Mouse (Mus musculus) lung, embryonic 15.5 days (tissue): Measurements from ENCODE around the gene Mcf2l. TPM values are rescaled to one million over a fixed set of nuclear protein-coding genes. Genes with fewer than 3 reads are reported as not detected.

Experiments
- ATAC-seq: fragments of 200-750 bp; cut with Nextera tagmentation; 2 replicates; pipeline ENCODE4 v1.8.0; 2017; ENCODE audit warnings: moderate number of reproducible peaks, borderline replicate concordance; ENCODE audit not compliant: low FRiP score, low TSS enrichment; ENCODE audit errors: extremely low read depth
- H3K27ac ChIP-seq: fragments of 300-500 bp; sonication (generic); 2 replicates; pipeline ENCODE4 v1.5.1; 2015; ENCODE audit warnings: moderate library complexity, mild to moderate bottlenecking, inconsistent platforms
- H3K27me3 ChIP-seq: fragments of 300-500 bp; sonication (generic); 2 replicates; pipeline ENCODE4 v1.6.1; 2015; ENCODE audit warnings: inconsistent platforms
- H3K36me3 ChIP-seq: fragments of 300-500 bp; sonication (generic); 2 replicates; pipeline ENCODE4 v1.6.1; 2015; ENCODE audit warnings: inconsistent platforms
- H3K4me1 ChIP-seq: fragments of 300-500 bp; sonication (generic); 2 replicates; pipeline ENCODE4 v1.6.1; 2015; ENCODE audit warnings: inconsistent platforms
- H3K4me2 ChIP-seq: fragments of 300-500 bp; sonication (generic); 2 replicates; pipeline ENCODE4 v1.6.1; 2015; ENCODE audit warnings: inconsistent platforms, mild to moderate bottlenecking, moderate library complexity
- H3K4me3 ChIP-seq: fragments of 300-500 bp; sonication (generic); 2 replicates; pipeline ENCODE4 v1.5.1; 2015; ENCODE audit warnings: mild to moderate bottlenecking, inconsistent platforms
- H3K9ac ChIP-seq: fragments of 300-500 bp; sonication (generic); 2 replicates; pipeline ENCODE4 v1.6.1; 2015; ENCODE audit warnings: inconsistent platforms
- H3K9me3 ChIP-seq: fragments of 300-500 bp; sonication (generic); 2 replicates; pipeline ENCODE4 v1.6.1; 2016; ENCODE audit warnings: inconsistent platforms
- WGBS: fragments of 180-500 bp; shearing (Covaris S2); methylation state at CpG from one replicate; pipeline ENCODE4 v1.1.7; 2015; 5-methylcytosine and 5-hydroxymethylcytosine counted together
- polyA plus RNA-seq: library from polyadenylated mRNA; unstranded; fragments of >200 nt; fragmentation: Nextera tagmentation; extraction: Ambion mirVana; gene quantifications from 2 replicates; pipeline ENCODE4 v1.2.1, GENCODE M21; 2015

The Mcf2l gene
- polyA plus RNA-seq, 1 experiment from 2014 or later: 12.0 TPM

GRCm38 (mm10) chr8:12896494-12897373 is 23.1 kb downstream of the Mcf2l start:
- no peaks in the 10 kb centered on the region for H3K27me3 ChIP-seq
- no peak overlapping the region for H3K4me2 ChIP-seq
- WGBS: 42% methylated on average over 13 of the region's 13 CpGs
- no peak overlapping the region for H3K27ac ChIP-seq
- no peak overlapping the region; the same call in 1 of the 2 replicates for H3K9ac ChIP-seq
- no peaks in the 10 kb centered on the region for H3K36me3 ChIP-seq
- peaks cover 20% of the 10 kb centered on the region for H3K4me1 ChIP-seq
- peak; percentile 37 for ATAC-seq
- no peaks in the 10 kb centered on the region for H3K9me3 ChIP-seq
- H3K4me3 ChIP-seq: no peak overlapping the region

- Histone ChIP-seq H3K9me3 (no peaks in the 10 kb centered on the region), H3K4me3 (no peak overlapping the region), H3K4me2 (no peak overlapping the region), H3K27me3 (no peaks in the 10 kb centered on the region), H3K4me1 (peaks cover 20% of the 10 kb centered on the region), H3K27ac (no peak overlapping the region), H3K36me3 (no peaks in the 10 kb centered on the region), H3K9ac (no peak overlapping the region)
- no peak for ATAC-seq
- WGBS: 18% methylated on average over 9 of the region's 9 CpGs
Observed at GRCm38 (mm10) chr8:12897815-12898214, 24.2 kb downstream of the Mcf2l start.

- ATAC-seq: no peak
- Histone ChIP-seq H3K9ac (no peak overlapping the region), H3K27ac (peak overlapping the region; percentile 68)
Observed at GRCm38 (mm10) chr8:12903790-12904415, 30.3 kb downstream of the Mcf2l start.

GRCm38 (mm10) chr8:12905122-12905521 is 31.5 kb downstream of the Mcf2l start:
- ATAC-seq: no peak
- Histone ChIP-seq H3K4me2 (no peak overlapping the region), H3K9me3 (no peaks in the 10 kb centered on the region), H3K9ac (no peak overlapping the region), H3K4me1 (no peaks in the 10 kb centered on the region), H3K4me3 (no peak overlapping the region), H3K36me3 (no peaks in the 10 kb centered on the region), H3K27me3 (no peaks in the 10 kb centered on the region), H3K27ac (peak overlapping the region; percentile 39; the same call in 1 of the 2 replicates)
- WGBS: 70% methylated on average over 5 of the region's 5 CpGs

More at GRCm38 (mm10) chr8:12903790-12904415, 30.3 kb downstream of the Mcf2l start:
- H3K9me3 ChIP-seq: no peaks in the 10 kb centered on the region
- H3K36me3 ChIP-seq: no peaks in the 10 kb centered on the region
- no peak overlapping the region for H3K4me3 ChIP-seq
- 77% methylated on average over 13 of the region's 13 CpGs for WGBS
- no peaks in the 10 kb centered on the region for H3K27me3 ChIP-seq
- H3K4me2 ChIP-seq: no peak overlapping the region
- H3K4me1 ChIP-seq: no peaks in the 10 kb centered on the region

- Histone ChIP-seq H3K27ac (peak overlapping the region; percentile 39), H3K9me3 (no peaks in the 10 kb centered on the region), H3K4me1 (no peaks in the 10 kb centered on the region), H3K27me3 (no peaks in the 10 kb centered on the region), H3K4me3 (no peak overlapping the region), H3K36me3 (no peaks in the 10 kb centered on the region), H3K4me2 (no peak overlapping the region), H3K9ac (no peak overlapping the region)
- WGBS: 72% methylated on average over 11 of the region's 11 CpGs
- no peak for ATAC-seq
Observed at GRCm38 (mm10) chr8:12905599-12906321, 32.2 kb downstream of the Mcf2l start.

GRCm38 (mm10) chr8:12906597-12906996 is 33.0 kb downstream of the Mcf2l start:
- no peak for ATAC-seq
- H3K9me3 ChIP-seq: no peaks in the 10 kb centered on the region
- H3K27ac ChIP-seq: no peak overlapping the region
- H3K4me1 ChIP-seq: no peaks in the 10 kb centered on the region
- no peak overlapping the region for H3K4me3 ChIP-seq
- H3K27me3 ChIP-seq: no peaks in the 10 kb centered on the region
- no peak overlapping the region for H3K4me2 ChIP-seq
- no peaks in the 10 kb centered on the region for H3K36me3 ChIP-seq
- 68% methylated on average over 5 of the region's 5 CpGs for WGBS
- H3K9ac ChIP-seq: no peak overlapping the region

- Histone ChIP-seq H3K9me3 (no peaks in the 10 kb centered on the region), H3K27ac (no peak overlapping the region), H3K9ac (no peak overlapping the region), H3K4me1 (no peaks in the 10 kb centered on the region), H3K4me2 (no peak overlapping the region), H3K27me3 (no peaks in the 10 kb centered on the region), H3K36me3 (no peaks in the 10 kb centered on the region), H3K4me3 (no peak overlapping the region)
- 77% methylated on average over 4 of the region's 4 CpGs for WGBS
- ATAC-seq: no peak
Observed at GRCm38 (mm10) chr8:12907730-12908129, 34.1 kb downstream of the Mcf2l start.

- Histone ChIP-seq H3K27me3 (no peaks in the 10 kb centered on the region), H3K4me2 (no peak overlapping the region), H3K27ac (no peak overlapping the region), H3K9ac (no peak overlapping the region), H3K4me3 (no peak overlapping the region), H3K36me3 (no peaks in the 10 kb centered on the region), H3K9me3 (no peaks in the 10 kb centered on the region), H3K4me1 (peaks cover 13% of the 10 kb centered on the region)
- 24% methylated on average over 5 of the region's 5 CpGs for WGBS
- ATAC-seq: no peak
Observed at GRCm38 (mm10) chr8:12912011-12912410, 38.4 kb downstream of the Mcf2l start.

- WGBS: 13% methylated on average over 42 of the region's 42 CpGs
- Histone ChIP-seq H3K36me3 (no peaks in the 10 kb centered on the region), H3K9ac (peak overlapping the region; percentile 48), H3K27me3 (no peaks in the 10 kb centered on the region), H3K9me3 (no peaks in the 10 kb centered on the region), H3K4me1 (peaks cover 13% of the 10 kb centered on the region), H3K4me3 (peak overlapping the region; percentile 52), H3K4me2 (peak overlapping the region; percentile 92), H3K27ac (no peak overlapping the region)
- peak; percentile 56; the same call in 1 of the 2 replicates for ATAC-seq
Observed at GRCm38 (mm10) chr8:12915187-12916006, 41.8 kb downstream of the Mcf2l start.

- H3K9ac ChIP-seq: peak overlapping the region; percentile 48; the same call in 1 of the 2 replicates
- no peaks in the 10 kb centered on the region for H3K9me3 ChIP-seq
- H3K4me3 ChIP-seq: peak overlapping the region; percentile 52
- H3K27ac ChIP-seq: no peak overlapping the region
- H3K4me1 ChIP-seq: peaks cover 13% of the 10 kb centered on the region
- no peaks in the 10 kb centered on the region for H3K27me3 ChIP-seq
- ATAC-seq: no peak
- 55% methylated on average over 16 of the region's 16 CpGs for WGBS
- no peaks in the 10 kb centered on the region for H3K36me3 ChIP-seq
- H3K4me2 ChIP-seq: peak overlapping the region; percentile 92
Observed at GRCm38 (mm10) chr8:12916156-12916900, 42.7 kb downstream of the Mcf2l start.
